ENCODE assay signal across 8 mouse cellular contexts in genomic region chr3:135307411-135308259, GRCm38 (mm10). TPM values are rescaled to one million over a fixed set of nuclear protein-coding genes. Genes with fewer than 3 reads are reported as not detected.
DNase-seq lines count a peak whose midpoint lies in the region; ATAC-seq lines count a peak whose summit lies in the region.

Slc9b2 (plus strand) TSS chr3:135307700.

- WGBS in kidney, embryonic 15.5 days, result 5% methylated on average over 28 of the region's 28 CpGs
- 8% methylated on average over 25 of the region's 28 CpGs for WGBS in forebrain, embryonic 16.5 days

- no peak within 1 kb of the TSS for H3K27ac ChIP-seq in kidney, embryonic 15.5 days
- H3K27ac ChIP-seq in forebrain, embryonic 16.5 days (ENCODE audit: low read length), result no peak within 1 kb of the TSS

- peaks cover 10% of the 10 kb centered on the region for H3K4me1 ChIP-seq in kidney, embryonic 15.5 days
- H3K4me1 ChIP-seq in forebrain, embryonic 16.5 days (replicated peaks; ENCODE audit: control insufficient read depth, insufficient read depth, low read length), result peaks cover 5% of the 10 kb centered on the region

- H3K36me3 ChIP-seq in kidney, embryonic 15.5 days, result no peaks in the 10 kb centered on the region
- H3K36me3 ChIP-seq in forebrain, embryonic 16.5 days (ENCODE audit: control insufficient read depth, insufficient read depth), result no peaks in the 10 kb centered on the region

- no peaks in the 10 kb centered on the region for H3K9me3 ChIP-seq in kidney, embryonic 15.5 days (replicated peaks)
- H3K9me3 ChIP-seq in forebrain, embryonic 16.5 days (ENCODE audit: control insufficient read depth, low read length), result no peaks in the 10 kb centered on the region

- H3K4me2 ChIP-seq in kidney, embryonic 15.5 days, result peak within 1 kb of the TSS; percentile 77
- H3K4me2 ChIP-seq in forebrain, embryonic 16.5 days (ENCODE audit: low read length), result peak within 1 kb of the TSS; percentile 69

- 0 out of 2 replicates have a peak, but pooled peaks cover 3% of the 10 kb centered on the region for H3K27me3 ChIP-seq in kidney, embryonic 15.5 days
- H3K27me3 ChIP-seq in forebrain, embryonic 16.5 days (replicated peaks; ENCODE audit: control insufficient read depth, insufficient read depth, low read length), result no peaks in the 10 kb centered on the region; the same call in 1 of the 2 replicates

- H3K4me3 ChIP-seq in kidney, embryonic 15.5 days (replicated peaks), result peak within 1 kb of the TSS; percentile 41
- H3K4me3 ChIP-seq in forebrain, embryonic 16.5 days (replicated peaks; ENCODE audit: low read length), result peak within 1 kb of the TSS; percentile 41

- no peak for DNase-seq in kidney, adult 18-20 months
- DNase-seq in kidney, postnatal 25 days, result peak; percentile 25 to 49
- DNase-seq in lung, postnatal 25 days (ENCODE audit: low spot score), result peak; percentile 48
- peak; percentile 34 to 37 for DNase-seq in right cerebral cortex, adult 2 months (ENCODE audit: low spot score in 2 of 2)
- no peak for DNase-seq in layer of hippocampus, postnatal 14 days (ENCODE audit: low spot score in 2 of 2)

- peak; percentile 97 for ATAC-seq in kidney, embryonic 15.5 days (replicated peaks; ENCODE audit: low FRiP score)
- ATAC-seq in activated CD4-positive, CD25-positive, alpha-beta regulatory T cell, adult 4 months, result peak; percentile 99
- ATAC-seq in forebrain, embryonic 16.5 days, result peak; percentile 87

- H3K9ac ChIP-seq in kidney, embryonic 15.5 days, result peak within 1 kb of the TSS; percentile 15; the same call in 1 of the 2 replicates
- H3K9ac ChIP-seq in forebrain, embryonic 16.5 days (replicated peaks; ENCODE audit: low read depth, low read length), result peak within 1 kb of the TSS; percentile 46

RNA-seq across cellular contexts. Expression of gene Slc9b2, which starts in this region (rescaled TPM):
- 2.5 and 6.3 TPM in 2 replicates for polyA plus RNA-seq in kidney, embryonic 15.5 days (2015; fragmentation: Nextera tagmentation; extraction: Ambion mirVana)
- 10 to 100 TPM; 14.2 to 17.1 TPM for polyA plus RNA-seq in activated CD4-positive, CD25-positive, alpha-beta regulatory T cell, adult 4 months (2017; shearing (Covaris generic))
- 1.3 and 2.1 TPM in 2 replicates for polyA plus RNA-seq in forebrain, embryonic 16.5 days (2015; fragmentation: Nextera tagmentation; extraction: Ambion mirVana)
- 1 to 10 TPM; 3.1 to 4.0 TPM for total RNA-seq in layer of hippocampus, postnatal 14 days (2021)

Comparison
In these comparisons a context has a peak if more than half of its experiments do, and no peak if none do; other contexts are left out.
1. DNase-seq: peak in kidney, postnatal 25 days (2 of 2), lung, postnatal 25 days (single experiment) and right cerebral cortex, adult 2 months (2 of 2); none in kidney, adult 18-20 months (single experiment) and layer of hippocampus, postnatal 14 days (0 of 2).
2. Peak in every context shown above with its lines, with median percentiles within 50 percentile points of each other: ATAC-seq.